Mouse (Mus musculus): Measurements from ENCODE around the gene Agtr1a.

Gene Agtr1a

GRCm38 (mm10) chr13:30336148-30336801 lies at the start of gene Agtr1a:
Gene Agtr1a, plus strand, starts transcription at chr13:30336441.
- no peak for DNase-seq (ENCODE audit: low read depth, low spot score)
- Histone ChIP-seq H3K27me3 (ENCODE audit: control insufficient read depth, insufficient read depth, low read length, poor library complexity, severe bottlenecking) (peaks cover 2% of the 10 kb centered on the region; the same call in 1 of the 2 replicates), H3K36me3 (ENCODE audit: control insufficient read depth, insufficient read depth, low read length, poor library complexity, severe bottlenecking) (no peaks in the 10 kb centered on the region)

- H3K27me3 ChIP-seq (ENCODE audit: control insufficient read depth, insufficient read depth, low read length, poor library complexity, severe bottlenecking): no peaks in the 10 kb centered on the region
These were observed 26.0 kb upstream of the Agtr1a start for GRCm38 (mm10) chr13:30310221-30310620.

GRCm38 (mm10) chr13:30324669-30325346 lies 11.4 kb upstream of the Agtr1a start:
- Histone ChIP-seq H3K27me3 (ENCODE audit: control insufficient read depth, insufficient read depth, low read length, poor library complexity, severe bottlenecking) (no peaks in the 10 kb centered on the region), H3K36me3 (ENCODE audit: control insufficient read depth, insufficient read depth, low read length, poor library complexity, severe bottlenecking) (no peaks in the 10 kb centered on the region)
- DNase-seq (ENCODE audit: low read depth, low spot score): no peak

More at GRCm38 (mm10) chr13:30310221-30310620, 26.0 kb upstream of the Agtr1a start:
- no peak for DNase-seq (ENCODE audit: low read depth, low spot score)
- H3K36me3 ChIP-seq (ENCODE audit: control insufficient read depth, insufficient read depth, low read length, poor library complexity, severe bottlenecking): no peaks in the 10 kb centered on the region

GRCm38 (mm10) chr13:30331061-30331460 lies 5.2 kb upstream of the Agtr1a start:
- DNase-seq (ENCODE audit: low read depth, low spot score): no peak

GRCm38 (mm10) chr13:30331851-30332250 lies 4.4 kb upstream of the Agtr1a start:
- Histone ChIP-seq H3K36me3 (ENCODE audit: control insufficient read depth, insufficient read depth, low read length, poor library complexity, severe bottlenecking) (no peaks in the 10 kb centered on the region), H3K27me3 (ENCODE audit: control insufficient read depth, insufficient read depth, low read length, poor library complexity, severe bottlenecking) (peaks cover 2% of the 10 kb centered on the region; the same call in 1 of the 2 replicates)
- DNase-seq (ENCODE audit: low read depth, low spot score): no peak

More at GRCm38 (mm10) chr13:30331061-30331460, 5.2 kb upstream of the Agtr1a start:
- Histone ChIP-seq H3K27me3 (ENCODE audit: control insufficient read depth, insufficient read depth, low read length, poor library complexity, severe bottlenecking) (no peaks in the 10 kb centered on the region), H3K36me3 (ENCODE audit: control insufficient read depth, insufficient read depth, low read length, poor library complexity, severe bottlenecking) (no peaks in the 10 kb centered on the region)

GRCm38 (mm10) chr13:30332581-30332980 lies 3.7 kb upstream of the Agtr1a start:
- Histone ChIP-seq H3K36me3 (ENCODE audit: control insufficient read depth, insufficient read depth, low read length, poor library complexity, severe bottlenecking) (no peaks in the 10 kb centered on the region), H3K27me3 (ENCODE audit: control insufficient read depth, insufficient read depth, low read length, poor library complexity, severe bottlenecking) (peaks cover 2% of the 10 kb centered on the region; the same call in 1 of the 2 replicates)
- no peak for DNase-seq (ENCODE audit: low read depth, low spot score)

- no peaks in the 10 kb centered on the region for H3K36me3 ChIP-seq (ENCODE audit: control insufficient read depth, insufficient read depth, low read length, poor library complexity, severe bottlenecking)
- DNase-seq (ENCODE audit: low read depth, low spot score): no peak
These were observed 1.6 kb upstream of the Agtr1a start for GRCm38 (mm10) chr13:30334667-30335066.

GRCm38 (mm10) chr13:30336913-30337312 lies 672 bp downstream of the Agtr1a start:
- Histone ChIP-seq H3K27me3 (ENCODE audit: control insufficient read depth, insufficient read depth, low read length, poor library complexity, severe bottlenecking) (peaks cover 2% of the 10 kb centered on the region; the same call in 1 of the 2 replicates), H3K36me3 (ENCODE audit: control insufficient read depth, insufficient read depth, low read length, poor library complexity, severe bottlenecking) (no peaks in the 10 kb centered on the region)
- DNase-seq (ENCODE audit: low read depth, low spot score): no peak

More at GRCm38 (mm10) chr13:30334667-30335066, 1.6 kb upstream of the Agtr1a start:
- H3K27me3 ChIP-seq (ENCODE audit: control insufficient read depth, insufficient read depth, low read length, poor library complexity, severe bottlenecking): peaks cover 2% of the 10 kb centered on the region; the same call in 1 of the 2 replicates

- H3K36me3 ChIP-seq (ENCODE audit: control insufficient read depth, insufficient read depth, low read length, poor library complexity, severe bottlenecking): no peaks in the 10 kb centered on the region
- peaks cover 2% of the 10 kb centered on the region; the same call in 1 of the 2 replicates for H3K27me3 ChIP-seq (ENCODE audit: control insufficient read depth, insufficient read depth, low read length, poor library complexity, severe bottlenecking)
- DNase-seq (ENCODE audit: low read depth, low spot score): no peak
These were observed 1.4 kb downstream of the Agtr1a start for GRCm38 (mm10) chr13:30337646-30338045.

- H3K36me3 ChIP-seq (ENCODE audit: control insufficient read depth, insufficient read depth, low read length, poor library complexity, severe bottlenecking): no peaks in the 10 kb centered on the region
- DNase-seq (ENCODE audit: low read depth, low spot score): no peak
- peaks cover 2% of the 10 kb centered on the region; the same call in 1 of the 2 replicates for H3K27me3 ChIP-seq (ENCODE audit: control insufficient read depth, insufficient read depth, low read length, poor library complexity, severe bottlenecking)
These were observed 2.3 kb downstream of the Agtr1a start for GRCm38 (mm10) chr13:30338576-30338975.

- H3K36me3 ChIP-seq (ENCODE audit: control insufficient read depth, insufficient read depth, low read length, poor library complexity, severe bottlenecking): no peaks in the 10 kb centered on the region
- DNase-seq (ENCODE audit: low read depth, low spot score): no peak
- H3K27me3 ChIP-seq (ENCODE audit: control insufficient read depth, insufficient read depth, low read length, poor library complexity, severe bottlenecking): peaks cover 2% of the 10 kb centered on the region; the same call in 1 of the 2 replicates
These were observed 3.7 kb downstream of the Agtr1a start for GRCm38 (mm10) chr13:30339927-30340326.

GRCm38 (mm10) chr13:30341987-30342898 lies 6.0 kb downstream of the Agtr1a start:
- no peak for DNase-seq (ENCODE audit: low read depth, low spot score)
- Histone ChIP-seq H3K36me3 (ENCODE audit: control insufficient read depth, insufficient read depth, low read length, poor library complexity, severe bottlenecking) (no peaks in the 10 kb centered on the region), H3K27me3 (ENCODE audit: control insufficient read depth, insufficient read depth, low read length, poor library complexity, severe bottlenecking) (no peaks in the 10 kb centered on the region)

- DNase-seq (ENCODE audit: low read depth, low spot score): no peak
- Histone ChIP-seq H3K36me3 (ENCODE audit: control insufficient read depth, insufficient read depth, low read length, poor library complexity, severe bottlenecking) (no peaks in the 10 kb centered on the region), H3K27me3 (ENCODE audit: control insufficient read depth, insufficient read depth, low read length, poor library complexity, severe bottlenecking) (no peaks in the 10 kb centered on the region)
These were observed 9.2 kb downstream of the Agtr1a start for GRCm38 (mm10) chr13:30345427-30345913.

GRCm38 (mm10) chr13:30346881-30347280 lies 10.6 kb downstream of the Agtr1a start:
- H3K27me3 ChIP-seq (ENCODE audit: control insufficient read depth, insufficient read depth, low read length, poor library complexity, severe bottlenecking): no peaks in the 10 kb centered on the region
- DNase-seq (ENCODE audit: low read depth, low spot score): no peak
- H3K36me3 ChIP-seq (ENCODE audit: control insufficient read depth, insufficient read depth, low read length, poor library complexity, severe bottlenecking): no peaks in the 10 kb centered on the region

Measured in splenic B cell, adult 2 months (primary cell).